Mouse (Mus musculus) WW6 (cell line): Measurements from ENCODE around the gene Gna15.
A peak's percentile ranks its signal among the peaks of the same experiment; 100 is the strongest.

Experiments used
- DNase-seq: peaks from one replicate; pipeline ENCODE4 v3.0.0-alpha.2; 2013; ENCODE audit warnings: low read depth, low spot score

Gene Gna15

GRCm38 (mm10) chr10:81524051-81524605 lies at the start of gene Gna15:
Gene Gna15 (minus strand): TSS chr10:81524225.
- DNase-seq = no peak

GRCm38 (mm10) chr10:81572975-81573374 lies 49.0 kb upstream of the Gna15 start:
- DNase-seq = no peak

GRCm38 (mm10) chr10:81572133-81572671 lies 48.2 kb upstream of the Gna15 start:
- DNase-seq = no peak

- peak; percentile 84 for DNase-seq
These were observed 47.5 kb upstream of the Gna15 start for GRCm38 (mm10) chr10:81571501-81571876.

- peak; percentile 48 for DNase-seq
These were observed 46.9 kb upstream of the Gna15 start for GRCm38 (mm10) chr10:81570831-81571500.

- no peak for DNase-seq
These were observed 46.3 kb upstream of the Gna15 start for GRCm38 (mm10) chr10:81570238-81570800.

- DNase-seq = no peak
These were observed 45.6 kb upstream of the Gna15 start for GRCm38 (mm10) chr10:81569507-81570237.

GRCm38 (mm10) chr10:81568381-81569191 lies 44.6 kb upstream of the Gna15 start:
- DNase-seq = no peak

GRCm38 (mm10) chr10:81565257-81566228 lies 41.5 kb upstream of the Gna15 start:
- no peak for DNase-seq

GRCm38 (mm10) chr10:81564734-81565133 lies 40.7 kb upstream of the Gna15 start:
- DNase-seq = peak; percentile 71

GRCm38 (mm10) chr10:81564216-81564615 lies 40.2 kb upstream of the Gna15 start:
- DNase-seq = no peak

- DNase-seq = no peak
These were observed 39.5 kb upstream of the Gna15 start for GRCm38 (mm10) chr10:81563481-81563880.

GRCm38 (mm10) chr10:81562411-81562810 lies 38.4 kb upstream of the Gna15 start:
- DNase-seq = no peak

GRCm38 (mm10) chr10:81560719-81561459 lies 36.9 kb upstream of the Gna15 start:
- no peak for DNase-seq

- no peak for DNase-seq
These were observed 35.9 kb upstream of the Gna15 start for GRCm38 (mm10) chr10:81559627-81560539.

- DNase-seq = no peak
These were observed 35.2 kb upstream of the Gna15 start, which contains the start of gene Aes for GRCm38 (mm10) chr10:81559163-81559626. Gene Aes (plus strand): TSS chr10:81559488.

- DNase-seq = no peak
These were observed 33.5 kb upstream of the Gna15 start for GRCm38 (mm10) chr10:81557491-81557890.

- DNase-seq = no peak
These were observed 32.3 kb upstream of the Gna15 start for GRCm38 (mm10) chr10:81556282-81556681.
